Mouse (Mus musculus): ENCODE measurements at regions not wholly inside any gene's neighbourhood (a gene's known extent, or its start where the extent isn't known, plus 50 kb on each side); places are given as distances from the start of the nearest gene placed in this dataset.

DNA sequence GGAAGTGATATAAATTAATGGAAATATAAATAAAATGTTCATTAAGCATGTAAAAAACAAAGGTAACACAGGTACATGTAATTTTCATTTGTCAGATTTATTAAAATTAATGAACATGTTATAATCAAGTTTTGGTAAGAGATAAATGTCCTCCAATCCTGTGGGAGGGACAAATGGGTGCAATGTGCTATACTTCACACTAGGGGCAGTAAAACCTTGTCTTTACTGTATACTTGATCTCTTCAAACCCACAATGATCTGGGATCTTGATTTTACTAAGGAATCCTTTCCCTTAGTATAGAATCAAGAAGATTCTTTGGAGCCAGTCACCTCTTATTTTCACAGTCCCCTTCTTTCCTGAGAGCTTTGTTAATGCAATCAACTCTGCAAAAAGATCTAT, 451.1 kb upstream of the Fam98a start:
- H3K4me3 ChIP-seq (replicated peaks): no peak overlapping the region
- no peaks in the 10 kb centered on the region for H3K9me3 ChIP-seq (replicated peaks)
- ATAC-seq (ENCODE audit: low FRiP score): no peak
- no peaks in the 10 kb centered on the region for H3K27me3 ChIP-seq (replicated peaks)
- no peak overlapping the region for H3K4me2 ChIP-seq
- H3K4me1 ChIP-seq: no peaks in the 10 kb centered on the region
- no peak overlapping the region for H3K27ac ChIP-seq (replicated peaks)
- H3K36me3 ChIP-seq: no peaks in the 10 kb centered on the region
- no peak overlapping the region for H3K9ac ChIP-seq (replicated peaks)

- Histone ChIP-seq H3K9ac (replicated peaks) (no peak overlapping the region), H3K27ac (replicated peaks) (no peak overlapping the region), H3K9me3 (replicated peaks) (no peaks in the 10 kb centered on the region), H3K4me3 (replicated peaks) (no peak overlapping the region), H3K4me1 (no peaks in the 10 kb centered on the region), H3K27me3 (replicated peaks) (no peaks in the 10 kb centered on the region), H3K36me3 (no peaks in the 10 kb centered on the region), H3K4me2 (no peak overlapping the region)
- 48% methylated on average over 2 of the region's 2 CpGs for WGBS
- no peak for ATAC-seq (ENCODE audit: low FRiP score)
Measured at GRCm38 (mm10) chr17:75961371-75961770, 409.6 kb upstream of the Fam98a start.

DNA sequence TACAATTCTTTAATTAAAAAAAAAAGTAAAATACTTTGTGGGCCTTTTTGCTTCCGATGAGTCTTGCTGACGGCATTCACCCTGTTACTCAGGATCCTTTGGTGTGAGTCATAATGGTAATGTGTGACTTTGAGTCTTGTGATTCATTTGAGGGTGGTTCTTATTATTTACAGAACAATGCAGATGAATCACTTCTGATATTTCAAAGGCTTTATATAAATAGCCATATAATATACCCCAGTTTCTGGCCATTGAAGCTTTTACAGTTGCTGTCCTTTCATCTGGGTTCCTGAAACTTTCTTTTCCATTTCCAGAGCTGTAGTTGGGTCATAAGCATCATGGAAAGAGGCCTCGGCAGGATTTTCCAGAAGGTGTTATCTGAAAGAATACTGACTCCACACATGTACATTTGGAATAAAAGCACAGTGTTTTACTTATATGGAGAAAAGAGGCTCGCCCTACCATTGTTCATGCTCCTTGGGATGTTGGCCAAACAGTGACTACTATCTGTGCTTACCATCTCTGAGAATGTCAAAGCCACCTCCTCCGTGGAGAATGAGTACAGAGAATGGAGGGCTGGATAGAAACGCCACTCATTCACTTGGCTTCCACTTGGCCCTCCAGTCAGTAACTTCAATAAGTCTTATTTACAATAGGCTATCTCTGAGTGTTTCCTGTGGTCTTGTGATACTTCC, 385.1 kb upstream of the Fam98a start:
- Histone ChIP-seq H3K27me3 (replicated peaks) (no peaks in the 10 kb centered on the region), H3K36me3 (no peaks in the 10 kb centered on the region), H3K9me3 (replicated peaks) (no peaks in the 10 kb centered on the region), H3K4me1 (no peaks in the 10 kb centered on the region), H3K4me2 (no peak overlapping the region), H3K27ac (replicated peaks) (no peak overlapping the region), H3K4me3 (replicated peaks) (no peak overlapping the region), H3K9ac (replicated peaks) (no peak overlapping the region)
- ATAC-seq (ENCODE audit: low FRiP score): no peak
- 88% methylated on average over 6 of the region's 6 CpGs for WGBS

DNA sequence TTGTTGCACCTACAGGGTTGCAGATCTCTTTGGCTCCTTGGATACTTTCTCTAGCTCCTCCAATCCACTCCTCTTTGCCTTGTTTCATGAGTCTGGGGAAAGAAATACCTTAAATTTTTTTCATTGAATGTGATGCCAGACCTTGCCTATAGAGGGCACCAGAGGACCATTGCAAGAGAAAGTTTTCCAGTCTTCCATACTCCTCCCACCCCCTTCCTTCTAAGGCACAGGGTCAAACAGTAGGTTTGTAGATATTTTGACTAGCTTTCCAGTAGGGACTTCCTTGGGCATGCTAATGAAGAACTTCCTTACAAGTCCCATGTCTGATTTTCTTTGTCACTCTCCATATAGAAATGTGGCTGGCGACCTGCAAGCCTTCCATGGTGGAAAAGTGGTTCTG, 379.3 kb upstream of the Fam98a start:
- no peak overlapping the region for H3K27ac ChIP-seq (replicated peaks)
- WGBS: 85% methylated on average over 1 of the region's 1 CpGs
- ATAC-seq (ENCODE audit: low FRiP score): no peak
- no peaks in the 10 kb centered on the region for H3K27me3 ChIP-seq (replicated peaks)
- no peak overlapping the region for H3K9ac ChIP-seq (replicated peaks)
- H3K4me1 ChIP-seq: no peaks in the 10 kb centered on the region
- no peaks in the 10 kb centered on the region for H3K9me3 ChIP-seq (replicated peaks)
- H3K4me2 ChIP-seq: no peak overlapping the region
- no peaks in the 10 kb centered on the region for H3K36me3 ChIP-seq
- no peak overlapping the region for H3K4me3 ChIP-seq (replicated peaks)

- no peak for ATAC-seq (ENCODE audit: low FRiP score)
- H3K9ac ChIP-seq (replicated peaks): no peak overlapping the region
- no peaks in the 10 kb centered on the region for H3K4me1 ChIP-seq
- H3K4me2 ChIP-seq: no peak overlapping the region
- H3K36me3 ChIP-seq: no peaks in the 10 kb centered on the region
- 94% methylated on average over 2 of the region's 2 CpGs for WGBS
- H3K27ac ChIP-seq (replicated peaks): no peak overlapping the region
- no peaks in the 10 kb centered on the region for H3K27me3 ChIP-seq (replicated peaks)
- H3K9me3 ChIP-seq (replicated peaks): no peaks in the 10 kb centered on the region
- H3K4me3 ChIP-seq (replicated peaks): no peak overlapping the region
Measured at GRCm38 (mm10) chr17:75920240-75920639, 368.5 kb upstream of the Fam98a start.

DNA sequence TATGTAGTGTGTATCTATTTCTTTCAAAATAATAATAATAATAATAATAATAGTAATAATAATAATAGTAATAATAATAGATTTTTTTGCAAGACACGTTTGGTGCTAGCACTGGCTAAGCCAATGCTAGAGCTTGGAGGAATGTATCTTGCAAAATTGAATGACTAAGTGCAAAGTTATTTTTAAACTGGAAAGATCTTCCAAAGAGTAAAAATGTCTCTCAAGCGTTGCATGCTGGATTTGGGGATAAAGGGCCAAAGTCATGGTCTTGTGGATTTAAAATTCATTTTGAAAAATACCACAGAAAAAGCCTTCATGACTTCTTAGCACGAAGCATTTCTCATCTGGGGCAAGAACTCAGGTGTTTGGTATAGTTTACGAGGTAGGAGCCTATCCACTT, 365.3 kb upstream of the Fam98a start:
- Histone ChIP-seq H3K27me3 (replicated peaks) (no peaks in the 10 kb centered on the region), H3K9ac (replicated peaks) (no peak overlapping the region), H3K4me1 (no peaks in the 10 kb centered on the region), H3K4me3 (replicated peaks) (no peak overlapping the region), H3K9me3 (replicated peaks) (no peaks in the 10 kb centered on the region), H3K36me3 (no peaks in the 10 kb centered on the region), H3K4me2 (no peak overlapping the region), H3K27ac (replicated peaks) (no peak overlapping the region)
- no peak for ATAC-seq (ENCODE audit: low FRiP score)
- WGBS: 85% methylated on average over 4 of the region's 4 CpGs

DNA sequence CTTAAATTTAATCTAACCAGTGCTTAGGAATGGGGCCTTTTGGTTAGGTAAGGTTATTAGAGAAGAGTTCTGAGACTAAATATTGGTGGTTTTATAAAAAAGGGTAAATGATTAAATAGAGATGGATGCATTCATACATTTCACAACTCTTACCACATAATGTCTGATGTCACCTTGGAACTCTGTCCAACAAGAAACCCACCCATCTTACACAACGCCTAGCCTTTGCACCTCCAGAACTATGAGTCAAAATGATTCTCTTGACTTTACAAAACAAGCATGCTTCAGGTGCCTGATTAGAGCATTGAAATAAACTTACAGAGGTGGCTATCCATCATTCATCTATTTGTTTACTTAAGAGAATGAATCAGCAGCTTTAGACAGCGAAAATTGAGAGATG, 364.8 kb upstream of the Fam98a start:
- 89% methylated on average over 2 of the region's 2 CpGs for WGBS
- no peak overlapping the region for H3K9ac ChIP-seq (replicated peaks)
- ATAC-seq (ENCODE audit: low FRiP score): no peak

GRCm38 (mm10) chr17:75915256-75915655, 363.5 kb upstream of the Fam98a start:
- Histone ChIP-seq H3K4me2 (no peak overlapping the region), H3K27me3 (replicated peaks) (no peaks in the 10 kb centered on the region), H3K36me3 (no peaks in the 10 kb centered on the region), H3K9ac (replicated peaks) (no peak overlapping the region), H3K4me1 (no peaks in the 10 kb centered on the region), H3K9me3 (replicated peaks) (no peaks in the 10 kb centered on the region), H3K4me3 (replicated peaks) (no peak overlapping the region), H3K27ac (replicated peaks) (no peak overlapping the region)
- WGBS: 77% methylated on average over 1 of the region's 1 CpGs
- no peak for ATAC-seq (ENCODE audit: low FRiP score)

More for the DNA sequence above, 364.8 kb upstream of the Fam98a start:
- Histone ChIP-seq H3K4me2 (no peak overlapping the region), H3K4me1 (no peaks in the 10 kb centered on the region), H3K27ac (replicated peaks) (no peak overlapping the region), H3K27me3 (replicated peaks) (no peaks in the 10 kb centered on the region), H3K4me3 (replicated peaks) (no peak overlapping the region), H3K36me3 (no peaks in the 10 kb centered on the region), H3K9me3 (replicated peaks) (no peaks in the 10 kb centered on the region)

DNA sequence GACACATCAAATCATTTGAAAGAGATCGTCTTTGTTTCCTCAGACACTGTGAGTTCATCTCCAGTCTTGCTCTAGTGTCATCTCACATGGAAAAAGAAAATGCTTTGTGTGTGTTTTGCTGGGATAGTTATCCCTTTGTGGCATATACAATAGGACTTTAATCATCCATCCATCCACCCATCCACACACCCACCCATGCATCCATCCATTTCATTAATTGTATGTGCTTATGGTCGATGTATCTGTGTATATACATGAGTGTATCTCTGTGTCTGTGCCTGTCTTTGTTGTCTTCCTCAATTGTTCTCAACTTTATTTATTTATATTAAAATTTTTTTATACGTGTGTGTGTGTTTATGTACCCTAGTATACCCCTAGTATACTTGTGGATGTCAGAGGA, 355.3 kb upstream of the Fam98a start:
- no peak overlapping the region for H3K4me2 ChIP-seq
- no peaks in the 10 kb centered on the region for H3K36me3 ChIP-seq
- no peak for ATAC-seq (ENCODE audit: low FRiP score)
- H3K4me1 ChIP-seq: 0 out of 2 replicates have a peak, but pooled peaks cover 7% of the 10 kb centered on the region
- no peak overlapping the region for H3K4me3 ChIP-seq (replicated peaks)
- H3K27ac ChIP-seq (replicated peaks): no peak overlapping the region
- no peak overlapping the region for H3K9ac ChIP-seq (replicated peaks)
- H3K9me3 ChIP-seq (replicated peaks): no peaks in the 10 kb centered on the region
- WGBS: 54% methylated on average over 3 of the region's 3 CpGs
- no peaks in the 10 kb centered on the region for H3K27me3 ChIP-seq (replicated peaks)

DNA sequence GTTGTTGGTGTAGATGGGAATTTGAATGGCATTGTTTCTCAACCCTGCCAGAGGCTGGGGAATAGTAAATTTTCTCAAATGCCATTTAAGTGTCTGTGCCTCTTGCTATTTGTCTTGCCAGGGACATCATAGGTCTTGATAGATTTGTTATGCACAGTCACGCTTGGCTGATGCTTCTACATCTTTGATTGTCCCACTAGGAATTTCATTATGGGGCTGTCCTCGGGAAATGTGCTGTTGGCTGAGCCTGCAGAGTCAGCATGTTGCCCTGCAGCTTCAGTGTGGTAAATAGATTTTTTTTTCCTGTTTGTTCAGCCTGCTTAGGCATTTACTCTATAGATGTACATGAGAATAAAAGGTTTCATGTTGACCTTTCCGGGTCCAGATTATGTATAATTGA, 354.9 kb upstream of the Fam98a start:
- 19% methylated on average over 3 of the region's 3 CpGs for WGBS
- 0 out of 2 replicates have a peak overlapping the region, but pooled peaks have one; percentile 41 for H3K27ac ChIP-seq (replicated peaks)
- no peak overlapping the region for H3K9ac ChIP-seq (replicated peaks)
- 0 out of 2 replicates have a peak, but pooled peaks cover 7% of the 10 kb centered on the region for H3K4me1 ChIP-seq
- no peaks in the 10 kb centered on the region for H3K27me3 ChIP-seq (replicated peaks)
- H3K4me3 ChIP-seq (replicated peaks): no peak overlapping the region
- H3K9me3 ChIP-seq (replicated peaks): no peaks in the 10 kb centered on the region
- peak; percentile 72; the same call in 1 of the 2 replicates for ATAC-seq (ENCODE audit: low FRiP score)
- no peak overlapping the region for H3K4me2 ChIP-seq
- H3K36me3 ChIP-seq: no peaks in the 10 kb centered on the region

GRCm38 (mm10) chr17:75895436-75895835, 343.7 kb upstream of the Fam98a start:
- Histone ChIP-seq H3K9ac (replicated peaks) (no peak overlapping the region), H3K9me3 (replicated peaks) (no peaks in the 10 kb centered on the region), H3K27ac (replicated peaks) (no peak overlapping the region), H3K27me3 (replicated peaks) (no peaks in the 10 kb centered on the region), H3K4me2 (no peak overlapping the region), H3K36me3 (no peaks in the 10 kb centered on the region), H3K4me1 (no peaks in the 10 kb centered on the region), H3K4me3 (replicated peaks) (no peak overlapping the region)
- no peak for ATAC-seq (ENCODE audit: low FRiP score)
- WGBS: 82% methylated on average over 6 of the region's 6 CpGs

DNA sequence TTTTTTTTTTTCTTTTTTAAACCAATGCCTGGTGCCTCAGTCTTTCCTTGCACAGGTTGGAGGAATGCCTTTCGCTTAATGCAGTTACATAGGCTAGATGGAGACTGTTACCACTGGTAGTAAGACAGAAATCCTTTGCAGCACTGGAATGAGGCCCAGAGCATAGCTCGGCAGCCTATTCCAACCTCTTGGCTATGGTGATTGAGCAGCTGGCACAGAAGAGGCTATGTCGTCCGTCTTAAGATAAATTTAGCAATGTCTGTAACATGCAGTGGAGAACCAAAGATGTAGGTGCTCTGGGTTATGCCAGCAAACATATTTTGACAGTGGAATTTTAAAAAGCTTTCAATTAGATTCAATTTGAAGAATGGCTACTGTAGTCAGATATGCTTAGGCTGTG, 343.2 kb upstream of the Fam98a start:
- H3K4me2 ChIP-seq: no peak overlapping the region
- no peak overlapping the region for H3K9ac ChIP-seq (replicated peaks)
- H3K4me3 ChIP-seq (replicated peaks): no peak overlapping the region
- no peaks in the 10 kb centered on the region for H3K4me1 ChIP-seq
- H3K27ac ChIP-seq (replicated peaks): no peak overlapping the region
- no peaks in the 10 kb centered on the region for H3K36me3 ChIP-seq
- H3K9me3 ChIP-seq (replicated peaks): no peaks in the 10 kb centered on the region
- no peak for ATAC-seq (ENCODE audit: low FRiP score)
- no peaks in the 10 kb centered on the region for H3K27me3 ChIP-seq (replicated peaks)
- WGBS: 75% methylated on average over 4 of the region's 4 CpGs

Data from neural tube, embryonic 15.5 days (tissue).